Mouse (Mus musculus) kidney, adult 2 months (tissue): ENCODE data around the gene Sult6b2. TPM values are rescaled to one million over a fixed set of nuclear protein-coding genes. Genes with fewer than 3 reads are reported as not detected.

Experiments used
- DNase-seq: peaks from one replicate; pipeline ENCODE4 v3.0.0; 2021
- H3K27ac ChIP-seq: fragments of 200-500 bp; 2 replicates; pipeline ENCODE4 v1.5.1; 2012; ENCODE audit warnings: low read depth, low read length, control low read depth, inconsistent platforms; ENCODE audit not compliant: insufficient read depth
- H3K27me3 ChIP-seq: fragments of 200-500 bp; replicated peaks from 2 replicates; pipeline ENCODE4 v1.6.1; 2012; ENCODE audit warnings: mild to moderate bottlenecking, moderate library complexity, low read length, inconsistent platforms; ENCODE audit not compliant: control insufficient read depth, insufficient read depth
- H3K36me3 ChIP-seq: fragments of 200-500 bp; 2 replicates; pipeline ENCODE4 v1.6.1; 2012; ENCODE audit warnings: mild to moderate bottlenecking, moderate library complexity, low read length, inconsistent platforms; ENCODE audit not compliant: control insufficient read depth, insufficient read depth
- H3K4me1 ChIP-seq: fragments of 200-500 bp; 2 replicates; pipeline ENCODE4 v1.6.1; 2011; ENCODE audit warnings: low read length; ENCODE audit not compliant: control insufficient read depth, insufficient read depth
- H3K4me3 ChIP-seq: fragments of 200-500 bp; 2 replicates; pipeline ENCODE4 v1.5.1; 2011; ENCODE audit warnings: mild to moderate bottlenecking, low read depth, low read length, control low read depth; ENCODE audit not compliant: insufficient read depth
- CTCF ChIP-seq: fragments of 200-500 bp; conservative IDR thresholded peaks from 2 replicates; pipeline ENCODE4 v1.5.1; 2011; ENCODE audit warnings: low read depth, mild to moderate bottlenecking, control low read depth, low read length, moderate library complexity, mixed read lengths; ENCODE audit not compliant: insufficient read depth, insufficient read length
- POLR2A ChIP-seq: fragments of 200-500 bp; IDR thresholded peaks from one replicate; pipeline ENCODE4 v1.6.1; 2011; ENCODE audit warnings: low read depth, low read length, control low read depth
- WGBS: fragments of 180-500 bp; shearing (Covaris S2); methylation state at CpG from one replicate; pipeline ENCODE4 v1.1.7; 2018; 5-methylcytosine and 5-hydroxymethylcytosine counted together
- polyA plus RNA-seq: library from polyadenylated mRNA; depleted of rRNA; stranded (reverse); fragments of >200 nt; gene quantifications from 2 replicates; pipeline ENCODE4 v1.2.3, GENCODE M21; 2012

Gene Sult6b2
- polyA plus RNA-seq, 1 experiment, result not detected

DNA sequence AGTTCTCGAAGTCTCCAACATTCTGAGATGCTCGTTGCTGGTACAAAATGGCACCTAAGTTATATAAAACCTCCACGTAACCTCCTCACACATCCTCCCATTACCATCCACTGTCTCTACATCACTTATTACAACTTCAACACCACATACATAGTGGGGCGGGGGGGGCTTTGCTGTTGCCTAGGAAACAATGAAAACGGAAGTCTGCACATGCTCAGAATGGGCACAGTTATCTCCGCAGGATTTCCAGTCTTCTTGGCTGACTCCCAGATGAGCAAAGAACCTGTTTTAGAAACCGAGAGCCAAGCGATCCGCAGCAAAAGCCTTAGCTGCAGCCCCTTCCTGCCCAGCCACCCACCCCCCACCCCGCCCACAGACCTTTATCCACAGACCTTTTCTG, 14.6 kb downstream of the Sult6b2 start:
- Histone ChIP-seq H3K27me3 (no peaks in the 10 kb centered on the region), H3K36me3 (no peaks in the 10 kb centered on the region), H3K4me3 (no peak overlapping the region), H3K4me1 (no peaks in the 10 kb centered on the region), H3K27ac (no peak overlapping the region)
- WGBS, result 90% methylated on average over 10 of the region's 10 CpGs
- no peak for DNase-seq
- TF ChIP-seq POLR2A (no peak), CTCF (no peak)

DNA sequence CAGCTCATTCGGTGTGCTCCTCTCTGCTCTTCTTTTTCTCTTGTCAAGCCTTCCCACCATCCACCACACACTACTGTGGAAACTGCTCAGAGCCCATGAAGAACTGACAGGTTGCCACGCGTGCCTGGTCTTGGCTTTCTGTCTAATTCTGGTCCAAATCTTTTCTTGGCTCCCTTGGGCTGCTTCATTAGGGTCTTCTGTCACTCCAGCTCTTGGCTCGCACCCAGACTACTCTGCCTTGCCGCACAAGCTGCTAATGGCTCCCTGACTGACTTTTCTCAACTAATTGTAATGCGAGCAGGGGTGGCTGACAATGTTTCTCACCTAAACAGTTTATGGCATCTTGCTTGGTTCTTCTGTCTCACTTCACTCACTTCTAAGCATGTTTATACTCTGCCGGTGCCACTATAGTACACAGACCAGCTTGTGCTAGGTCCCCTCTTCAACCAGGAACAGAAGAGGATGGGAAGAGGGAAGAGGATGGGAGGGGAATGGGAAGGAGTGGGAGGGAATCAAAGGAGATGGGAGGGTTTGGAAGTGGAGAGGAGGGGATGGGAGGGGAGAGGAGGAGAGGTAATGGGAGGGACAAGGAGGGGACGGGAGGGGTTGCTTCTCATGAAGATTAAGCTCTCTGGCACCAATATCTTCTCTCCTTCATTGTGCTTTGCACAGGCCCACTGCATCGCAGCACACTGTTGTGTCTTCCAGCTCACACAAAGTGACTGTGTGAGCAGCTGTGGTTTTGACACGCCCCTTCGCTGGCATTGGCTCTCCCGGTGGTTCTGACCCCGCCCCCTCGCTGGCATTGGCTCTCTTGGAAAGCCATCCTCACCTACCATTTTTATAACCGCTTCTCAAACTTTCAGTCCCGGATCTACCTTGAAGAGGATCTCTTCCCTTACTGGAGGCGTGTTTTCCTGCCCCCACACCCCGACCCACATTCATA, 16.0 kb downstream of the Sult6b2 start:
- Histone ChIP-seq H3K4me3 (no peak overlapping the region), H3K36me3 (no peaks in the 10 kb centered on the region), H3K27ac (no peak overlapping the region), H3K27me3 (no peaks in the 10 kb centered on the region), H3K4me1 (no peaks in the 10 kb centered on the region)
- no peak for TF ChIP-seq POLR2A
- no peak for TF ChIP-seq CTCF
- WGBS, result 56% methylated on average over 18 of the region's 18 CpGs
- peak; percentile 8 for DNase-seq

DNA sequence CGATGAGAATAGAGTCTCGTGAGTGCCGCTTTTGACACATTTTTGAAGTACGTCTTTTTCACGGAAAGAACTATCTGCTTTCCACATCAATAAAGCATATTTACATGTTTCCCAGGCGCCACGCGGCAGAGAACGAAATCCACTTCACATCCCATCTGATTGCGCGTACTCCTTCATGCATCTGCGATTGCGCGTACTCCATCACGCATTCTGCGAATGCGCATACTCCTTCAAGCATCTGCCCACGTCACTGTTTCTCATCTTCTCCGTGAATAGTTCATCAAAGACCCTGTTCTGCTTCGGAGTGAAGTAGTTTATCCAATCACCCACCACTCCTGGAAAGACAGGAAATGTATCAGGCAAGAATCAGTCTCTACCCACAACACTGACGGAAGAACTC, 18.2 kb downstream of the Sult6b2 start:
- Histone ChIP-seq H3K27me3 (no peaks in the 10 kb centered on the region), H3K4me1 (no peaks in the 10 kb centered on the region), H3K4me3 (no peak overlapping the region), H3K27ac (no peak overlapping the region), H3K36me3 (no peaks in the 10 kb centered on the region)
- DNase-seq, result no peak
- WGBS, result 89% methylated on average over 21 of the region's 21 CpGs
- TF ChIP-seq POLR2A, result no peak
- no peak for TF ChIP-seq CTCF

DNA sequence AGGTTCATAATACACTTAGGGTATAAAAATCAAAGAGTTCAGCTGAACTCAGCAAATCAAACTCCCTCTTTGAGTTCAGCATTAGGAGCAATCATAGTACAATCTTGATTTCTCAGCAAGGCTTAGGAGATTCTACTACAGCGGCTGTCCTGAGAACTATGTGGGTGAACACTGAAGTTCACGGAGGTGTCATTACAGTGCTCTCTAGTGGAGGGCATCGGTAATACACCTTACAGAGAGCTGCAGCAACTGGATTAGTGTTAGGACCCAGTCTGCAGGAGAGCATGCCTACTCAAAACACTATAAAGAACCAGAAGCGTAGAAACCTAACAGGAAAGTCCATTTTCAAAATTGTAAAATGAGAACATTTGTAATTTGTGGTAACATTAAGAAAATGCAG, 19.0 kb downstream of the Sult6b2 start:
- H3K36me3 ChIP-seq, result no peaks in the 10 kb centered on the region
- peak; percentile 70 for TF ChIP-seq CTCF
- no peak for TF ChIP-seq POLR2A
- no peaks in the 10 kb centered on the region for H3K27me3 ChIP-seq
- WGBS, result 25% methylated on average over 4 of the region's 4 CpGs
- no peak overlapping the region for H3K27ac ChIP-seq
- H3K4me3 ChIP-seq, result no peak overlapping the region
- no peaks in the 10 kb centered on the region for H3K4me1 ChIP-seq
- DNase-seq, result peak; percentile 76

DNA sequence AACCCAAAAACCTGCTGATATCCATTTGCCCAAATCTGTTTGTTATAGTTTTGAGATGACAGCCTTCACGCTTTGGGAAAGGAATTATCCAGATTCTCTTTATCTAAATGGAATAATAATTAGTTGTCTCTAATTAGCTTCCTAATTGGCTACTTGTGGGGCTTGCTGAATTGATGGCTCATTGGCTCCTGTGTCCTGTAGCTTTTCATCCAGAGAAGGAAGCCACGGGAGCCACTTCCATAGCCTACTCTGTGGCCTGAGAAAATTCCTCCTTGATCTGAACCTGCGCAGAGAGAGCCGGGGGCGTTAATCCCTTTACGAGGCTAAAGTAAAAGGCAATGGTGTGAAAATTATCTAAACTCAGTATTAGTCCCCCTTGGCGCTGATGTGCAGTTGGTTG, 23.0 kb downstream of the Sult6b2 start:
- Histone ChIP-seq H3K27me3 (no peaks in the 10 kb centered on the region), H3K27ac (no peak overlapping the region), H3K36me3 (no peaks in the 10 kb centered on the region), H3K4me1 (no peaks in the 10 kb centered on the region), H3K4me3 (no peak overlapping the region)
- WGBS, result 69% methylated on average over 7 of the region's 7 CpGs
- no peak for DNase-seq
- TF ChIP-seq CTCF (no peak), POLR2A (no peak)

DNA sequence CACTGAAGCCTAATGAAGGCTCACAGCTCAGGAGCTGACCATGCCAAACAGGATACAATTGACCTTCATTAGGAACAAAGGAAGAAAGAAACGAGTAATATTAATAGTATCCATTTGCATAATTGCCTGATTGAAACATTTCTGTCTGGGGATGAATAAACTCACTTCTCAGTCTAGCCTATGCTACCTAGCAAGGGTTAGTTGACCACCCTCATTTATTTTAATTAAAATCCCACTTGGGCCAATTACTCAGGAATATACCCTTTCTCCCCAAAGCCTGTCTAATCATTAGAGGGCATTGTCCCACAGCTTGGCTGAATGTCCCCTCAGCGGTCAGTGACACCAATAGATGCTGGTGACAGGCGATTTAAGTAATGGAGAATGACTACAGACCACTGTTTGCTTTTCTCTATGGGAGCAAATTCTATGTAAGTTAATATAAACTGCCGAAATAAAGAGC, 23.7 kb downstream of the Sult6b2 start:
- no peak for DNase-seq
- TF ChIP-seq POLR2A, result no peak
- no peak for TF ChIP-seq CTCF
- no peak overlapping the region for H3K4me3 ChIP-seq
- no peaks in the 10 kb centered on the region for H3K4me1 ChIP-seq
- H3K36me3 ChIP-seq, result no peaks in the 10 kb centered on the region
- H3K27ac ChIP-seq, result no peak overlapping the region
- H3K27me3 ChIP-seq, result no peaks in the 10 kb centered on the region
- 80% methylated on average over 4 of the region's 4 CpGs for WGBS

DNA sequence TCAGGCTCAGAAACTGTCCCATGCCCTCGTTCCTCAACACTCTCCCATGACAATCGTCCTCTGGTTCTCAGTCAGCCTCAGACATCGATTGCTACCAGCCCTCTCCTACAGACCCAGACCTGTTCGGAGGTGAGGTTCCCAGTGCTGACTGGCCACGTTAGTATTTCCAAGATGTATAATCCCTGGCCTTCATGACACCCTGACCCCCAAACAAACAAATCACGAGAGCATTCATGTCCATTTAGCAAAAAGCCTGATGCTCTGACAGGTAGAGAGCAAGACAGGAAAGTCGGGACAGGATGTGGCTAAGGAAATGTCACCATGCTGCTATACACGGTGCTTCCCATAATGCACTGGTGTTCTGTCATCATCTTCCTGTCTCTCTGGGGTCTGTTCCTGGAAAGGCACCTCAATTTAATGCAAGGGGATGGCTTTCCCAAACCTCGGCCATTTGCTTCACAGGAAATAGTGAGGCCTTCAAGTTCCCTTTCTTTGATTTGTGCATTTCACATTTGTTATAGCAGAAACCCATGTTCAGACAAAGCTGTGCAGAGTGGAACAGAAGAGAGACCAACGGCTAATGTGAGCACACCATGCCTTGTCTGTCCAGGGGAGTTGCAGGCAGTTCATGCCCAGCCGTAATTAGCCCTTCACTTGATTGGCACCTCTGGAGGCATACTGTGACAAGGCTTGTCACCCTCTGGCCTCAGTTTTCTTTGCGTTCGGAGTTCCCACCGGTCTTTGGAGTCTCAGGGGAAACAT, 24.3 kb downstream of the Sult6b2 start:
- H3K36me3 ChIP-seq, result no peaks in the 10 kb centered on the region
- TF ChIP-seq CTCF (no peak), POLR2A (no peak)
- H3K4me3 ChIP-seq, result no peak overlapping the region
- WGBS, result 71% methylated on average over 14 of the region's 14 CpGs
- no peak for DNase-seq
- no peak overlapping the region for H3K27ac ChIP-seq
- H3K4me1 ChIP-seq, result no peaks in the 10 kb centered on the region
- no peaks in the 10 kb centered on the region for H3K27me3 ChIP-seq
